Mouse (Mus musculus) adrenal gland, adult 2 months (tissue): Measurements from ENCODE around the gene Lsm7. TPM values are rescaled to one million over a fixed set of nuclear protein-coding genes. Genes with fewer than 3 reads are reported as not detected.
"Not testable (repeated sequence)": the region's sequence is repeated elsewhere in the genome, so short reads cannot be mapped to it uniquely, and the experiment has no call there.

Experiments used
- DNase-seq: peaks from one replicate; pipeline ENCODE4 v3.0.0; 2021
- polyA plus RNA-seq: library from polyadenylated mRNA; depleted of rRNA; stranded (reverse); fragments of >200 nt; gene quantifications from 2 replicates; pipeline ENCODE4 v1.2.3, GENCODE M21; 2012
- total RNA-seq, 2 experiments: library from RNA; stranded (reverse); gene quantifications; 2 replicates each; pipeline ENCODE4 v1.2.3; 2021

Lsm7 gene
- total and polyA plus RNA-seq, 3 experiments: 22.3 to 91.9 (median 36.2) TPM

DNA sequence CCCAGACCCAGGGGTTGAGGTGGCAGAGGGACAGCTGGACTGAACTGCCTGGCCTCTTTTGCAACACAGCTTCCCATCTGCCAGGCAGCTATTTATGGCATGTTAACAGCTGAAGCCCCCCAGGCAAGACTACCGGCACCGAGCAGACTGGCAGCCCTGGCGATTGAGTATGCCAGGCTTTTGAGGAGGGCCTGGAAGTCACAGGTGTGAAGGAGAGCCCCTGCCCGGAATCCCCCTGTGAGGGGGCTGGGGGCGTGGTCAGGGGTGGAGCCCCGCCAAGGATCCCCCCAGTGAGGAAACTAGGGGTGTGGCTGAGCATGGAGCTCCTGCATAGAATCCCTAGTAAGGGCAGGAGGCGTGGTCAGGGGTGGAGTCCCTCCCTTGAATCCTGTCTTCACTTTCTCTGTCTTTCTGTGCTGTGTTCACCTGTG is 18.0 kb downstream of the Lsm7 start:
- DNase-seq: no peak

- no peak for DNase-seq
Observed at GRCm38 (mm10) chr10:80835617-80836016, 19.4 kb downstream of the Lsm7 start.

DNA sequence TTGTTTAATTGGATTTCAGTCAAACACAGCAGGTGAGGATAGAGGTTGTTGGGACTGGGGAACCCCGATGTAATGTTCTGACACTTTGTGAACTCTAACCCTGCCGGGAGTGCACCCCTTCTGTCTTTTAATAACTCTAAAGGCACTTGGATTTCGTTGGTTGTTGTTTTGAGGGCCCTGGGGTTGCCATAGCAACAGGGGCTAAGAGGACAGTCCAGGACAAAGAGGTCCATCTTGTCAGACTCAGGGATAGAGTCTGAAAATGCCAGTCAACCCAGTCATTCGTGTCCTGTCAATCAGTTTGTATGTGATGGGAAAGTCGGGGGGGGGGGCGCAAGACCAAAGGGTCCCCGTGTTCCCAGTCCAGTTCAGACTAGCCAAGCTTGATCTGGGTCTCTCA is 22.2 kb downstream of the Lsm7 start:
- no peak for DNase-seq

DNA sequence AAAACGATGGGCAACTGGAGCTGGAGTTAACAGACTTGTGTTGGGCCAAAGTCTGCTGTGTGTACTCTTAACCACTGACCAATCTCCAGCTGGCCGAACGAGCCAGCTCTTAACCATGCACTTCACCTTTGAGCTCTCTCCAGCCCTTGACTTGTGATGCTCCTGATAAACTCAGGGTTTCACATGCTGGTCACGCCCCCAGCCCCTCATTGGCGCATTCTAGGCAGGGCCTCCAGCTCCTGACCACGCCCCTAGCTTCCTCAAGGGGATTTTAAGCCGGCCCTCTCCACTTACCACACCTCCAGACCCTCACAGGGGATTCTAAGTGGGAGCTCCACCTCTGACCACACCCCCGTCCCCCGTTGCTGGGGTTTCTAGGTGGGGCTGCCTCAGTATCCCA is 23.9 kb downstream of the Lsm7 start:
- DNase-seq: peak; percentile 80

DNA sequence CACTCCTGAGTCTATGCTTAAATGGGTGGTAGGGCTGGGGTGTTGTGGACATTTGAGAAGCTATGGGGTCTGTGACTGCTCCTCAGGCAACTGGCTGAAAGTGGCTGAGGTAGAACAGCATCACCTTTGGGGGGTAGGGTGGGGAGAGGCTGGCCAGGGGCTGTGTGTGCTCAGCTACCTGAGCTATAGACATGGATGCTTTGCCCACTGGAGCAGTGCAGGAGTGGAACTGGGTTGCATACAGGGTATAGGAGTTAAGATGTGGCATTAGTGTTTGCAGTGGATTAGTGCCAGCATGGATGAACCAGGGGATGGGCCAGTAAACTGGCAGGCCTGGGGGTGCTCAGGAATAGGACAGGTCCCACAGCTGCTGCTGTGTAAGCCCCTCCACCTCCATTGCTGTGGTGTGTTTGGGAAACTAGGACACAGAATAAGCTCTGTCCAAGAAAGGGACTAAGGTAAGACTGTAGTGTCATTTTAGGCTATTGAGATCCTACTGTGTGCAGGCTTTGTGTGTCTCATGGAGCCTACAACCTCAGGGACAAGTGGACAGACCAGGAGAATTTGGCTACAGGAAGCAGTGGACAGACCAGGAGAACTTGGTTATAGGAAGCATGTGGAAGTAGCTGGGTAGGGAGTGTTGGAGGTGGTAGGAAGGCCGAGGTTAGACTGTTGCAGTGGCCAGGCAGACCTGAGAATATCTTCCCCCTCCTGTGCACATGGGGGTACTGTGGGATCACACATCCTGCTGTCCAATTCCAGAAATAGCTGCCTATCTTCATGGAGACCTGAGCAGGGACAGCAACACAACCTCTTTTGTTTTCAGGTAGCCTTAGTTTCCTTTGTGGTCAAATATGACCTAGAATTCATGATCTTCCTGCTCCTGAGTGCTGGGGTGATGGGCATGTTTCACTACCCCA is 25.4 kb downstream of the Lsm7 start:
- DNase-seq: no peak

DNA sequence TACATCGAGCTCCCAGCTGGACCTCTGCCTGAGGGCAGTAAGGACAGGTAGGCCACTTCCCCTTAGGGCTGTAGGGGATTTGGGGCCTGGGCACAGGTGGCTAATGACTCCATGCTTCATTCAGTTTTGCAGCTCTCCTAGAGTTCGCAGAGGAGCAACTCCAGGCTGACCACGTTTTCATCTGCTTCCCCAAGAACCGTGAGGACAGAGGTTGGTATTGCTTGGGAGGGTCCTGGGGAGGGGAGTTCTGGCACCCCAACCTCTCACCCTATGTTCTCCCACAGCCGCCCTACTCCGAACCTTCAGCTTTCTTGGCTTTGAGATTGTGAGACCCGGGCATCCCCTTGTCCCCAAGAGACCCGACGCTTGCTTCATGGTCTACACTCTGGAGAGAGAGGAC is 26.4 kb downstream of the Lsm7 start:
- not testable (repeated sequence) for DNase-seq

- DNase-seq: no peak
Observed at GRCm38 (mm10) chr10:80827870-80828420, 27.1 kb downstream of the Lsm7 start.

- no peak for DNase-seq
Observed at GRCm38 (mm10) chr10:80827063-80827869, 27.7 kb downstream of the Lsm7 start.

DNA sequence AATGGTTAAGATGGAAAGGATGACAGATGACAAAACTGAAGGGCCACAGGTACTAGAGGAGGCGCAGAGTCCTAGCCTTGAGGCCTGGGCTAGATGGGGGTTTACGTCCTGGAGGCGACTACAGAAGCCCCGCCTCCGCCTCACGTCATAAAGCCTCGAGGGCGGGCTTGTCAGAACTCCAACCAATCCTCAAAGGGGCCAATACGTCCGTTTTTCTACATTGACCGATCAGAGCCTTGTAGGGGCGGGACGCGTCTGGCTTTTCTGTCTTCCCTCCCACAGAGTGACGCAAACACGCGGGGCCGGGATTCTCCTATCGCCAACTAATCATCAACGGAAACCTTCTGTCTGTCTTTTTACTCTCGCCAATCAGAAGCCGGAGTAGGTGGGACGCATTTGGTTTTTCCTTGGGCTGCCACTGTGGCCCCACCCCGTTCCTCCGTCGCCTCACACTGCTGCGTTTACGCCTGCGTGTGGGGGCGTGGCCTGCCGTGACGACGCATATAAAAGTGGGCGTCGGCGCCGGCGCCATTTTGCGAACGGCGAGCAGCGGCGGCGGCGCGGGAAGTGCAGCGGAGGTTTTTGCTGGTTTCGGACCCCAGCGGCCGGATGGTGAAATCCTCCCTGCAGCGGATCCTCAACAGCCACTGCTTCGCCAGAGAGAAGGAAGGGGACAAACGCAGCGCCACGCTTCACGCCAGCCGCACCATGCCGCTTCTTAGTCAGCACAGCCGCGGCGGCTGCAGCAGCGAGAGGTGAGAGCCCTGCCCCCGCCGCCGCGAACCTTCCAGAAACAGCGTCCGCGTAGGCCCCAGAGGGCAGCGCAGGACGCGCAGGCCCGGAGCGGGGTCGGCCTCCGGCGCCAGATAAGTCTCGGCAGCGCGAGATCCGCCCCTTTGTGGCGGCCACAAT is 28.6 kb downstream of the Lsm7 start, which contains the start of gene Oaz1:
TSS of gene Oaz1 (plus strand) at position 506 of the 912 bp plus-strand sequence.
- DNase-seq: peak; percentile 99

DNA sequence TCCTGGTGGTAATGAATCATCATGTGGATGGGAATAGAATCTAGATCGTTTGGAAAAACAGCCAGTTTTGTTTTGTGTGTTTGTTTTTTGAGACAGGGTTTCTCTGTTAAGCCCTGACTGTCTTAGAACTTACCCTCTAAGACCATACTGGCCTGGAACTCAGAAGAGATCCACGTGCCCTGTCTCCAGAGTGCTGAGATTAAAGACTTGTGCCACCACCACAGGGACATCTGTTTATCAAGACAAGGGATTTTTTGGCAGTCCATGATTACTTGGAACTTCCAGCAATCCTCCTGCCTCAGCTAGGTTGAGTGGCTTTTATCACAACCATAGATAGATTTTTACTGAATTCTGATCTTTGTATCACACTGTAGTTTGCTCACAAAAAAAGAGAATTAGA is 30.2 kb downstream of the Lsm7 start:
- no peak for DNase-seq

- DNase-seq: no peak
Observed at GRCm38 (mm10) chr10:80823847-80824643, 31.0 kb downstream of the Lsm7 start.

DNA sequence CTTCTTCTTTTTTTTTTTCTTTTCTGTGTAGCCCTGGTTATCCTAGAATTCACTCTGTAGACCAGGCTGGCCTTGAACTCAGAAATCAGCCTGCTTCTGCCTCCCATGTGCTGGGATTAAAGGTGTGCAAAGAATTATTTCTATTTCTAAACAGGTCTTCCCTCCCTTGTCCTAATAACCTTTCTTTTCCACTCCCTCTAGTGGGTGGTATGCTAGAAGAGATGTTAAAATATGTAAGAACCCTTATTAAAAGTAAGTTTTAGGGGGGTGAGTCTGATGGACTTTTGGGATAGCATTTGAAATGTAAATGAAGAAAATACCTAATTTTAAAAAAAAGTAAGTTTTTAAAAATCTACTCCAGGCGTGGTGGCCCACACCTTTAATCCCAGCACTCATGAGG is 31.7 kb downstream of the Lsm7 start:
- no peak for DNase-seq

DNA sequence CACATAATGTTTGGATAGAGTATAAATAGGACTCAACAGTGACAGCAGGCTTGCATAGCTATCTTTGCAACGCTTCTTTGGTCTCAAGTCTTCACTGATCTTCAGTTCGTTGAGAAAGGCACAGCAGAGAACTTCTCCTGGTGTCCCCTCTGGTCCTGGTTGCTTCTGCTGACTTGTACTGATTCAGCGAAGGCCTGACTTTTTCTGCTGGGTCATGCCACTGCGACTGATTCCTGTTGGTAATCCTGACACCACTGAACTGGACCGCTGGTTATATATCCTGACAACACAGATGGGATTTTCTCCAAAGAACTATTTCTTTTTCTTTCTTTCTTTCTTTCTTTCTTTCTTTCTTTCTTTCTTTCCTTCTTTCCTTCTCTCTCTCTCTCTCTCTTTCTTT is 32.5 kb downstream of the Lsm7 start:
- no peak for DNase-seq

DNA sequence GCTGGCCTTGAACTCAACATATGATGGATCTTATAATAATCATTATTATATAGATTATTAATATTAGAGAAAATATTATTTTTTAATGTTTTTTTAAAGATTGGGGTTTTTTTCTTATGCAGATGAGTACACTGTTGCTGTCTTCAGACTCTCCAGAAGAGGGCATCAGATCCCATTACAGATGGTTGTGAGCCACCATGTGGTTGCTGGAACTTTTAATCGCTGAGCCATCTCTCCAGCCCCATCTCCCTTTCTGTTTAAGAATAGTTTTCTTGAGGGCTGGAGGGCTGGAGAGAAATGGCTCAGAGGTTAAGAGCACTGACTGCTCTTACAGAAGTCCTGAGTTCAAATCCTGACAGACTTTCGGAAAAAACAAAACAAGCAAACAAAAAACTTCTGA is 33.0 kb downstream of the Lsm7 start:
- DNase-seq: no peak

DNA sequence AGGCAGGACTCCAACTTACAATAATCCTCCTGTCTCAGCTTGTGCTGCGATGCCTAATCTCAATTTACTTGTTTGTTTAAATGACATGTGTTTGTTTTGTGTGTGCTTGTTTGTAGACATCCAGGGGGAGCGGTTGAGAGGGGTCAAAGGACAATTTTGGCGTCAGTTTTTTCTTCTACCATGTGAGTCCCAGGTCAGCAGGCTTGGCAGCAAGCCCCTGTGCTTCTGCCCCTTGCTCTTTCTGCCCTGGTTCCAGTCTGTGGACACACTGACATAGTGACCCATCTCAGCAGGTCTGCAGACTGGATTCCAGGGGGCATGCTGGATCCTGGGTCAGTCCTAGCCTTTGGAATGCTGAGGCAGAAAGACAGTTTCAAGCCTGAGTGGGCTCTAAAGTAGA is 35.6 kb downstream of the Lsm7 start:
- DNase-seq: no peak

GRCm38 (mm10) chr10:80818599-80819281 is 36.3 kb downstream of the Lsm7 start:
- no peak for DNase-seq

GRCm38 (mm10) chr10:80817955-80818354 is 37.1 kb downstream of the Lsm7 start:
- not testable (repeated sequence) for DNase-seq

DNA sequence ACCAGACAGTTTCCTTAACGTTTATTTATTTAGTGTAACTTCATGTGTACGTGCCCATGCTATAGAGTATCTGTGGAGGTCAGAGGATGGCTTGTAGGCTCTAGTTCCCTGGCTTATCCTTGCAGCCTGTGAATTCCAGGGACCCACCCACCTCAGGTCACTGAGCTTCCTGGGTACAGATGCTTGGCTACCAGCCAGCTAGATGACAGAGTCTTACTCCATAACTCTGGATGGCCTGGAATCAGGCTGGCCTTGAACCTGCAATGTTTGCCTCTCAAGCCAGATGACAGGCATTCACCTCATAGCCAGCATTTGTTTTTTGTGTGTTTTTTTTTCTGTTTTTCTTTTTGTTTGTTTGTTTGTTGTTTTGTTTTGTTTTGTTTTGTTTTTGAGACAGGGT is 37.8 kb downstream of the Lsm7 start:
- no peak for DNase-seq

DNA sequence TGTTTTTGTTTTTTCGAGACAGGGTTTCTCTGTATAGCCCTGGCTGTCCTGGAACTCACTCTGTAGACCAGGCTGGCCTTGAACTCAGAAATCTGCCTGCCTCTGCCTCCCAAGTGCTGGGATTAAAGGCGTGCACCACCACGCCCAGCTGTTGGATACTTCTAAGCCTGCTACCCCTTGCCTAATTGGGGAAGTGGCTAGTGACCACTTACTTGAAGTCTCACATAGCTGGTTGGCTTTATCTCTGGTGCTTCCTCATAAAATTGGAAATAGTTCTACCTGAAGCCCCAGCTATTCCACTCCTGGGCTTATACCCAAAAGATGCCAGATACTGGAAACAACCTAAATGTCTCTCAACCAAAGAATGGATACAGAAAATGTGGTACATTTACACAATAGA is 38.7 kb downstream of the Lsm7 start:
- DNase-seq: not testable (repeated sequence)

DNA sequence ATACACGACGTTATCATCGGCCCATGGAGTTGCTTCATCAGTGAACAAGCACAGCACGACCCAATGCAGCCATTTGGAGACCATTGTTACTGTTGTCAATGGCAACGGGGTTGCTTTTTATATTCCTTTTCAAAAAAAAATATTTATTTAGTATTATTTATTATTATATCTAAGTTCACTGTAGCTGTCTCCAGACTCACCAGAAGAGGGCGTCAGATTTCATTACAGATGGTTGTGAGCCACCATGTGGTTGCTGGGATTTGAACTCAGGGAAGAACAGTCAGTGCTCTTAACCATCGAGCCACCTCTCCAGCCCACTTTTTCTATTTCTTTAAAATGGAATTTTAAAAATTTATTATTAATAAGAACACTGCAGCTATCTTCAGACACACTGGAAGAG is 40.2 kb downstream of the Lsm7 start:
- DNase-seq: no peak
